Mouse (Mus musculus): Measurements from ENCODE around the gene Ldhal6b.

GRCm38 (mm10) chr17:5390682-5391081 is 27.9 kb downstream of the Ldhal6b start:
- no peak for TF ChIP-seq GATA1 (IDR thresholded peaks at IDR 0.05; ENCODE audit: borderline replicate concordance, low read length)
- no peak for TF ChIP-seq FLI1 (IDR thresholded peaks at IDR 0.05; ENCODE audit: low read length)

Measured in megakaryocyte, embryonic 14.5 days (primary cell).